Mouse (Mus musculus) limb, embryonic 15.5 days (tissue): ENCODE measurements around the gene Pced1b. TPM values are rescaled to one million over a fixed set of nuclear protein-coding genes. Genes with fewer than 3 reads are reported as not detected.

ENCODE experiments used
- ATAC-seq: fragments of 200-750 bp; cut with Nextera tagmentation; 2 replicates; pipeline ENCODE4 v1.8.0; 2017; ENCODE audit warnings: low read depth, moderate TSS enrichment; ENCODE audit not compliant: insufficient number of reproducible peaks, low FRiP score, low TSS enrichment
- H3K27ac ChIP-seq: fragments of 300-500 bp; sonication (generic); 2 replicates; pipeline ENCODE4 v1.5.1; 2015; ENCODE audit warnings: moderate library complexity, mild to moderate bottlenecking, inconsistent platforms
- H3K27me3 ChIP-seq: fragments of 300-500 bp; sonication (generic); 2 replicates; pipeline ENCODE4 v1.6.1; 2015; ENCODE audit warnings: inconsistent platforms
- H3K36me3 ChIP-seq: fragments of 300-500 bp; sonication (generic); 2 replicates; pipeline ENCODE4 v1.6.1; 2015; ENCODE audit warnings: inconsistent platforms
- H3K4me1 ChIP-seq: fragments of 300-500 bp; sonication (generic); 2 replicates; pipeline ENCODE4 v1.6.1; 2015; ENCODE audit warnings: inconsistent platforms
- H3K4me2 ChIP-seq: fragments of 300-500 bp; sonication (generic); 2 replicates; pipeline ENCODE4 v1.6.1; 2015; ENCODE audit warnings: mild to moderate bottlenecking, inconsistent platforms
- H3K4me3 ChIP-seq: fragments of 300-500 bp; sonication (generic); 2 replicates; pipeline ENCODE4 v1.5.1; 2015; ENCODE audit warnings: mild to moderate bottlenecking, inconsistent platforms
- H3K9ac ChIP-seq: fragments of 300-500 bp; sonication (generic); 2 replicates; pipeline ENCODE4 v1.6.1; 2015; ENCODE audit warnings: inconsistent platforms
- H3K9me3 ChIP-seq: fragments of 300-500 bp; sonication (generic); 2 replicates; pipeline ENCODE4 v1.6.1; 2016; ENCODE audit warnings: inconsistent platforms
- WGBS: fragments of 180-500 bp; shearing (Covaris S2); methylation state at CpG from one replicate; pipeline ENCODE4 v1.1.7; 2015; 5-methylcytosine and 5-hydroxymethylcytosine counted together
- polyA plus RNA-seq: library from polyadenylated mRNA; unstranded; fragments of >200 nt; fragmentation: Nextera tagmentation; extraction: Ambion mirVana; gene quantifications from 2 replicates; pipeline ENCODE4 v1.2.1, GENCODE M21; 2015

Gene Pced1b
- polyA plus RNA-seq, 1 experiment from 2014 or later = 3.6 TPM

DNA sequence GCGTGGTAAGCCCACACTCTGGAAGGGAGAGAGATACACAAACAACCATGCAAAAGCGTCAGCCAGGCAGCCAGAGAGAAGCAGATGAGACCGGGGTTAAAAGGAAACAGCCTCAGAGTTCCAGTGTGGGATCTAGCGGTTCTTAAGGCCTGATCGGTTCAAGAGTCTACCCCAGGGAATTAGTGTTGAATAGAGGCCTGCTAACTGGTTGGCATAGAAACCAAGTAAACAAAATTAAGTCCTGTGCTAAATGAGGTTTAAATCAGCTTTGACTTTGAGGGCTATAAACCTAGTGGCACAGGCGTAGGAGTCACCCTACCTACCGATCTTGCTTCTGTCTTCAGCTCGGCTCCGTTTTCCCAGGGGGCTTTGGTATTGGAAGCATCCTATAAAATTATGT lies 77.4 kb downstream of the Pced1b start:
- H3K4me1 ChIP-seq = no peaks in the 10 kb centered on the region
- no peak overlapping the region for H3K4me3 ChIP-seq
- H3K36me3 ChIP-seq = no peaks in the 10 kb centered on the region
- no peak overlapping the region for H3K9ac ChIP-seq
- ATAC-seq = no peak
- no peaks in the 10 kb centered on the region for H3K27me3 ChIP-seq
- no peak overlapping the region for H3K27ac ChIP-seq
- no peak overlapping the region for H3K4me2 ChIP-seq
- H3K9me3 ChIP-seq = no peaks in the 10 kb centered on the region
- WGBS = 47% methylated on average over 9 of the region's 9 CpGs

DNA sequence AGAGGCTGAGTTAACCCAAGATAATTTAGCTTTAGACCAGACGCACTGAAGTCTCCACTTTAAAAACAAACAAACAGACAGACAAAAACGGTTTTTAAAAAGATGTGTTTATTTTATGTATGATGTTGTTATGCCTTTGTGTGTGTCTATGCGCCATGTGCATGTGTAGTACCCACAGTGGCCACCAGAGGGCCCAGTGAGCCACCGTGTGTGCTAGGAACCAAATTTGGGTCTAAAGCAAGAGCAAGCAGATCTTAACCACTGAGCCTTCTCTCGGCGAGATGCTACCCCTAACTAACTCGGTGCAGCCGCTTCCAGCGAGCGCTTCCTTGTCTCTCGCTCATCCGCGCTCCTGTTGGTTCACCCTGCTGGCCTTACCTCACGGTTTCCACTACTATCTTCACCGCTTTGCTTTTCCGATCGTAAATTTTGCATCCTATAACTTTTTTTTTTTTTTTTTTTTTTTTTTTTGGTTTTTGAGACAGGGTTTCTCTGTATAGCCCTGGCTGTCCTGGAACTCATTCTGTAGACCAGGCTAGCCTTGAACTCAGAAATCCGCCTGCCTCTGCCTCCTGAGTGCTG lies 80.7 kb downstream of the Pced1b start:
- Histone ChIP-seq H3K4me3 (no peak overlapping the region), H3K9ac (no peak overlapping the region), H3K4me1 (no peaks in the 10 kb centered on the region), H3K27ac (no peak overlapping the region), H3K9me3 (no peaks in the 10 kb centered on the region), H3K36me3 (no peaks in the 10 kb centered on the region), H3K4me2 (no peak overlapping the region), H3K27me3 (no peaks in the 10 kb centered on the region)
- WGBS = 68% methylated on average over 18 of the region's 18 CpGs
- ATAC-seq = no peak

DNA sequence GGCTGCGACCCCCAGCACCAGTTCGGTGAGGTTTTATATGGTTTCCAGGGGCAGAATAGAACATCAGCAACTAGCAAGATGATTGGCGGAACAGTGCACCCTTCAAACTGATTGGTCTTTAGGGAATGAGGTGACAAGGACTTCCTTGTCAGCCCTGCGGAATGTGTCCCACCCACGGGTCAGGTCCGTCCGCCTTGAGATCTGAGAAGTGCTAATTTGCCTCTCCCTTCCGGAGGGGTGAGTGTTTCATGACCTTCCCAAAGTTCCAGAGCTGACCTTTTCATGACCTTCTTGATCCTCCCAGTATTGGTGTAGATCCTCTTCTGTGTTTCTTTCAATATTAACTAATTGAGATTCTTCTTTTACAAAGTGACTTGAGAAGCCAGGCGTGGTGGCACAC lies 85.7 kb downstream of the Pced1b start:
- WGBS = 68% methylated on average over 9 of the region's 9 CpGs
- H3K36me3 ChIP-seq = no peaks in the 10 kb centered on the region
- no peaks in the 10 kb centered on the region for H3K9me3 ChIP-seq
- no peak overlapping the region for H3K27ac ChIP-seq
- H3K4me3 ChIP-seq = no peak overlapping the region
- H3K9ac ChIP-seq = no peak overlapping the region
- H3K4me2 ChIP-seq = no peak overlapping the region
- no peaks in the 10 kb centered on the region for H3K4me1 ChIP-seq
- ATAC-seq = no peak
- no peaks in the 10 kb centered on the region for H3K27me3 ChIP-seq

DNA sequence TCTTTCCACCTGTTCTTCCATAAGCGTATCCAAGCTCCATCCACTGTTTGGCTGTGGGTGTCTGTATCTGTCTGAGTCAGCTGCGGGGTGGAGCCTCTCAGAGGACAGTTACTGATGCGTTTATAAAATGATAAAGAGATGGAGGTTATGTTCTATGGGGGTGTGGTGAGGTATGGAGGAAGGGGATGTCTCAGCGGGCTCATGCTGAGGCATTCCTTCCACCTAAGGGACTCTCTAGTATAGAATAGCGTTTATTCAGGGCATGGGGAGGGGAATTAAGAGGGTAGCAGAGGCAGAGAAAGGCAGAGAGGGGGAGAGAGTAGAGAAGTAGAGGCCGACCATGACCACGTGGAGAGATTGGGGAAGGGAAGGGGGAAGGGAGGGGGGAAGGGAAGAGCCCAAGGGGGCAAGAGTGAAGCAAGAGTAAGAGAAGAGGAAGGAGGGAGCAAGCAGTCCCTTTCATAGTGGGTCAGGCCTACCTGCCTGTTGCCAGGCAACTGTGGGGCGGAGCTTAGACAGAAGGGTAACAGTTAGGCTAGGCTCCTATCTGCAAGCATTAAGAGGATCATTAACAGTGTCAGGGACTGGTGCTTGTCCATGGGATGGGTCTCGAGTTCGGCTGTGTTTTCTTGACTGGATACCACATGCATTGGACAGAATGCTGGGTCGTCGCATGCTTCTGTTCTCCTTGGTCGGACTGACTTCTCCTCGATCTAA lies 90.9 kb downstream of the Pced1b start:
- peak overlapping the region; percentile 20 for H3K4me3 ChIP-seq
- WGBS = 39% methylated on average over 14 of the region's 14 CpGs
- no peak overlapping the region for H3K9ac ChIP-seq
- no peaks in the 10 kb centered on the region for H3K36me3 ChIP-seq
- H3K4me1 ChIP-seq = peaks cover 6% of the 10 kb centered on the region; the same call in 1 of the 2 replicates
- H3K27ac ChIP-seq = no peak overlapping the region
- H3K27me3 ChIP-seq = no peaks in the 10 kb centered on the region
- no peaks in the 10 kb centered on the region for H3K9me3 ChIP-seq
- peak overlapping the region; percentile 44 for H3K4me2 ChIP-seq
- ATAC-seq = no peak

DNA sequence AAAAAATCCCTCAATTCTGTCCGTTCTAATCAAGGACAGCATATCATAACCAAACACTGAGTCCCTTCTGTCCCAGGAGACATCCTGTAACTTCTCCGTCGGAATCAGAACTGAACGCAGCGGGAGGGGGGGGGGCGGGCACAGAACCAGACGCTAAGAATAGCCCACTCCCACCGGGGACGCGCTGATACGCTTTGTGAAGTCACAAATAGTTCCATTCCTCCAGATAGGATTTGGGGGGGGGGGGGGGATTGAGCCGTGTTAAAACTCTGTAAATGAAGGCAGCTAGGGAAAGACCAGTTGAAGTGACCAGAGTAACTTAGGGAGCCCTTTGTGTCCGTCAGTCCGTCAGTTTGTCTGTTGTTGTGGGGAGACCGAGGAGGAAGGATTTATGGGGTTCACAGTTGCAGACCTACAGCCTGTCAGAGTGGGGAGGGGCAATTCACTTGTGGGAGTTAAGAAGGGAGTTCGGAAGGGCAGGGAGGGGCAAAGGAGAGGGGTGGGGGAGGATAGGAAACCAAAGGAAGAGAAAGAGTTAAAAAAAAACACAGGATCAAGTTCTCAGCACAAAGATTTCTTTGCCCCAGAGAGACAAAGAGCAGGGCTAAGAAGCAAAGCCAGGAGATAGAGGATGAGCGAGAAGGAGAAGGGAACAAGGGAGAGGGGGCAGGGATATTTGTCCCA lies 91.6 kb downstream of the Pced1b start:
- no peak for ATAC-seq
- H3K27ac ChIP-seq = no peak overlapping the region
- no peak overlapping the region for H3K9ac ChIP-seq
- H3K4me3 ChIP-seq = peak overlapping the region; percentile 20
- no peaks in the 10 kb centered on the region for H3K27me3 ChIP-seq
- peaks cover 8% of the 10 kb centered on the region; the same call in 1 of the 2 replicates for H3K4me1 ChIP-seq
- H3K9me3 ChIP-seq = no peaks in the 10 kb centered on the region
- peak overlapping the region; percentile 44 for H3K4me2 ChIP-seq
- WGBS = 9% methylated on average over 17 of the region's 17 CpGs
- no peaks in the 10 kb centered on the region for H3K36me3 ChIP-seq

DNA sequence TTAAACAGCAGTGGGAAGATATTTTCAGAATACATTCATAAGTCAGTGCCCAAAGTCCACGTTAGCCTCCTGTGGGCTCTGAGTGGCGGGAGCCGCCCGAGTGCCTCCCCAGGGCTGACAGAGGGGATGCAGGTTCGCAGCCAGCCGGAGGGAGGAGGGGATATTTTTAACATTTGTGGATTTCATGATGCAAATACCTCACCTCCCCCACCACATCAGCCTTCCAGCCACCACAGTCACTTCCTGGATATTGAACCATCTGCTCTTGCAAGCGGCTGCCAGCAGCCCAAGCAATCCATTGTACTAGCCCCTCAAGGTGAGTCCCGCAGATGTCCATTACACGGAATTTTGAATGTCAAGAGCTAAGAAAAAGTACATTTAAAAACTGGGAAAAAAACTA lies 95.4 kb downstream of the Pced1b start:
- 77% methylated on average over 9 of the region's 9 CpGs for WGBS
- Histone ChIP-seq H3K4me1 (peaks cover 8% of the 10 kb centered on the region; the same call in 1 of the 2 replicates), H3K4me3 (no peak overlapping the region), H3K27ac (no peak overlapping the region), H3K36me3 (no peaks in the 10 kb centered on the region), H3K4me2 (no peak overlapping the region), H3K27me3 (no peaks in the 10 kb centered on the region), H3K9ac (no peak overlapping the region), H3K9me3 (no peaks in the 10 kb centered on the region)
- ATAC-seq = no peak

DNA sequence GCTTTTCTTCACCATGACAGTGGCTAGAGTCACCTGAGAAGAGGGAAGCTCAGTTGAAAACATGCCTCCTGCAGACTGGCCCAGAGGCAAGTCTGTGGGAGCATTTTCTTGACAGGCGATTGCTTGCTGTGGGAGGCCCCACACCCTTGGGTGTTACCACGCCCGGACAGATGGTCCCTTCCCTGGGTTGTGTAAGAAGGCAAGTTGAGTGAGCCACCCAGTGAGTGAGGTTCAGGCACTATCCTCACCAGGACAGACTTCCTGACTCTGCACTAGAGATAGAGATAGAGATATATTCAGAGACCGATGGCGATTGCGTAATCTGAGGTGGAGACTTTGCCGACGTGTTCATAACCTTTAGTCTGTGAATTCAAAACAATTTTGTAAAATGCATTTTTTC lies 96.0 kb downstream of the Pced1b start:
- no peak overlapping the region for H3K9ac ChIP-seq
- H3K9me3 ChIP-seq = no peaks in the 10 kb centered on the region
- peaks cover 7% of the 10 kb centered on the region; the same call in 1 of the 2 replicates for H3K4me1 ChIP-seq
- no peaks in the 10 kb centered on the region for H3K36me3 ChIP-seq
- no peaks in the 10 kb centered on the region for H3K27me3 ChIP-seq
- H3K27ac ChIP-seq = no peak overlapping the region
- no peak overlapping the region for H3K4me3 ChIP-seq
- ATAC-seq = no peak
- 75% methylated on average over 8 of the region's 8 CpGs for WGBS
- H3K4me2 ChIP-seq = no peak overlapping the region

DNA sequence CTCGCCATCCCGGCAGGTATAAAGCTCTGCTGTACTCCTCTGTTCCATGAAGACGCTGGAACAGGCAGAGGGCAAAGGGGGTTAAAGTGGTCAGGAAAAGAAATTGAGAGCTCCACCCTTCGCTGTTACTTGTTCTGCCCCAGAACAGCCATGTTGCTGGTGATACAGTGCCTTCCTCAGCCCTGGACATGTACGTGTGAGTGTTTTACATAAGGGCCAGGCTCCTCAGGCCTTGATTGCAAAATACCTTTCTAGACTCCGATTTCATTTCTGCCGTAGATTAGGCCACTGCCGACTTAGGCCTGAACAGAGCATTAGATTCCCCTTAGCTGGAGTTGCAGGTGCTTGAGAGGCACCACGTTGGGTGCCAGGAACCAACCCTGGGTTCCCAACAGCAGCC lies 97.0 kb downstream of the Pced1b start:
- no peak for ATAC-seq
- 90% methylated on average over 9 of the region's 9 CpGs for WGBS
- no peak overlapping the region for H3K27ac ChIP-seq
- no peaks in the 10 kb centered on the region for H3K36me3 ChIP-seq
- H3K4me2 ChIP-seq = no peak overlapping the region
- no peaks in the 10 kb centered on the region for H3K9me3 ChIP-seq
- H3K4me1 ChIP-seq = peaks cover 4% of the 10 kb centered on the region; the same call in 1 of the 2 replicates
- no peaks in the 10 kb centered on the region for H3K27me3 ChIP-seq
- H3K9ac ChIP-seq = no peak overlapping the region
- H3K4me3 ChIP-seq = no peak overlapping the region

DNA sequence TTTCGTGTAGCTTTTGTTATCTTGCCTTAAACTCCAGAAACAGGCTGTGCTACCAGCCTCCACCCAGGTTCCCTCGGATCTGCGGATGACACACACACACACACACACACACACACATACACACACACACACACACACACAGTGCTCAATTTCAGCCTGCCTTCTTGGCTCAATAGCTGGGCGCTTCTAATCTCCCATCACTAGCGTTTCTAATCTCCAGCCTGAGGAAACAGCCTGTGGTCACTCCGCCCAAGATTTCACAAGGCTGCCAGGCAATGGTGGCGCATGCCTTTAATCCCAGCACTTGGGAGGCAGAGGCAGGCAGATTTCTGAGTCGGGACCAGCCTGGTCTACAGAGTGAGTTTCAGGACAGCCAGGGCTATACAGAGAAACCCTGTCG lies 98.2 kb downstream of the Pced1b start:
- Histone ChIP-seq H3K4me2 (no peak overlapping the region), H3K4me1 (peaks cover 4% of the 10 kb centered on the region; the same call in 1 of the 2 replicates), H3K27me3 (no peaks in the 10 kb centered on the region), H3K36me3 (no peaks in the 10 kb centered on the region), H3K4me3 (no peak overlapping the region), H3K27ac (no peak overlapping the region), H3K9me3 (no peaks in the 10 kb centered on the region), H3K9ac (no peak overlapping the region)
- ATAC-seq = no peak
- WGBS = 90% methylated on average over 9 of the region's 9 CpGs

DNA sequence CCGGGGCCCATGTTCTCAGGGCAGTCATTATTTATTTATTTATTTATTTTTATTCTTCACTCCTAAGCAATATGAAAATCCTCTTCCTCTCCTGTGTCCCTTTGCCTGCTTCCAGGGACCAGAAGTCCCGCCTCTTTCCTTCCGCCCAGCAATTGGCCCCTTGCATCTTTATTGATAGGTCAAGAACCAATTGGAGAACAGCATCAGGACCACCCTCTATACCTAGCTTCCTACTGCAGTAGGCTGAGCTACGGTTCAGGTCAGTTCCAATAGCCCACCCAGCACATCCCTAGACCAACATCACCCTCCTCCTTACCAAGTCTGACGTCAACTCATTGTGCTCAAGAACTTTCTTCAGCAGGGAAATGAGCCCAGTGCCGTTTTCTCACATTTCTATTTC lies 99.0 kb downstream of the Pced1b start:
- Histone ChIP-seq H3K9me3 (no peaks in the 10 kb centered on the region), H3K4me3 (no peak overlapping the region), H3K4me2 (no peak overlapping the region), H3K36me3 (no peaks in the 10 kb centered on the region), H3K4me1 (peaks cover 8% of the 10 kb centered on the region; the same call in 1 of the 2 replicates), H3K27ac (no peak overlapping the region), H3K9ac (no peak overlapping the region), H3K27me3 (no peaks in the 10 kb centered on the region)
- no peak for ATAC-seq
- WGBS = 71% methylated on average over 6 of the region's 6 CpGs

DNA sequence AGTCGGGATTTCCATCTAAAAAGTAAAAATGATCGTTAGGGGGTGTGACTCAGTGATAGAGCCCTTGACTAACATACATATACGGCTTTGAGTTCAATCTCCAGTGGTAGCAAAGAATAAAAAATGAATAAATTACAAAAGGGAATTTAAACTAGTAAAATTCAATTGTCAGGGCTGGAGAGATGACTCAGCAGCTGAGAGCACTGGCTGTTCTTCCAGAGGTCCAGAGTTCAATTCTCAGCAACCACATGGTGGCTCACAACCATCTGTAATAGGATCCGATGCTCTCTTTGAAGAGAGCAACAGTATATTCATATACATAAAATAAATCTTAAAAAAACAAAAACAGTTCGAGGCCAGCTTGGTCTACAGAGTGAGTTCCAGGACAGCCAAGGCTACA lies 99.5 kb downstream of the Pced1b start:
- Histone ChIP-seq H3K4me1 (peaks cover 8% of the 10 kb centered on the region; the same call in 1 of the 2 replicates), H3K9ac (no peak overlapping the region), H3K27ac (no peak overlapping the region), H3K36me3 (no peaks in the 10 kb centered on the region), H3K9me3 (no peaks in the 10 kb centered on the region), H3K4me3 (no peak overlapping the region), H3K4me2 (no peak overlapping the region), H3K27me3 (no peaks in the 10 kb centered on the region)
- 84% methylated on average over 5 of the region's 5 CpGs for WGBS
- ATAC-seq = no peak

DNA sequence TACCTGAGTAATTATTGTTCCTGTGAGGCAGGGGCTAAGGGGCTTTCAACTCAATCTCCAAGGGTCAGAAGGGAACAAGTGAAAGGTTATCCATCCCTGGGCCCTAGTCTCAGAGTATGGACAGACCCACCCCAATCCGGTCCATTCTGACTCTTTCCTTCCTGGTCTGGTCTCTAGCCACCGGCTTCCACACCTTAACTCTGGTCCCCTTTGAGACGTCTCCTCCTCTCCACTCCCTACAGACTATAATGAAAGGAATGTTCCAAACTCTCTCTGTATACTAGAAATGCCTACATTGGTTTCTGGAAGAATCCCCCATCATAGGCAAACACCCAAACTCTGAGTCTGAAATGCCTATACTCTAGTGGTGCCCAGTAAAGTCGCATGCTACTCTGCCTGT lies 100.0 kb downstream of the Pced1b start:
- Histone ChIP-seq H3K27me3 (no peaks in the 10 kb centered on the region), H3K9ac (no peak overlapping the region), H3K9me3 (no peaks in the 10 kb centered on the region), H3K4me3 (no peak overlapping the region), H3K4me1 (peaks cover 8% of the 10 kb centered on the region; the same call in 1 of the 2 replicates), H3K4me2 (no peak overlapping the region), H3K27ac (no peak overlapping the region), H3K36me3 (no peaks in the 10 kb centered on the region)
- no peak for ATAC-seq
- WGBS = 87% methylated on average over 4 of the region's 4 CpGs
